Mouse (Mus musculus): ENCODE results near the gene Cbll1. TPM values are rescaled to one million over a fixed set of nuclear protein-coding genes. Genes with fewer than 3 reads are reported as not detected.

Cbll1 gene
- 10.0 and 10.7 TPM in 2 replicates for polyA plus RNA-seq (2012; rRNA removed)

DNA sequence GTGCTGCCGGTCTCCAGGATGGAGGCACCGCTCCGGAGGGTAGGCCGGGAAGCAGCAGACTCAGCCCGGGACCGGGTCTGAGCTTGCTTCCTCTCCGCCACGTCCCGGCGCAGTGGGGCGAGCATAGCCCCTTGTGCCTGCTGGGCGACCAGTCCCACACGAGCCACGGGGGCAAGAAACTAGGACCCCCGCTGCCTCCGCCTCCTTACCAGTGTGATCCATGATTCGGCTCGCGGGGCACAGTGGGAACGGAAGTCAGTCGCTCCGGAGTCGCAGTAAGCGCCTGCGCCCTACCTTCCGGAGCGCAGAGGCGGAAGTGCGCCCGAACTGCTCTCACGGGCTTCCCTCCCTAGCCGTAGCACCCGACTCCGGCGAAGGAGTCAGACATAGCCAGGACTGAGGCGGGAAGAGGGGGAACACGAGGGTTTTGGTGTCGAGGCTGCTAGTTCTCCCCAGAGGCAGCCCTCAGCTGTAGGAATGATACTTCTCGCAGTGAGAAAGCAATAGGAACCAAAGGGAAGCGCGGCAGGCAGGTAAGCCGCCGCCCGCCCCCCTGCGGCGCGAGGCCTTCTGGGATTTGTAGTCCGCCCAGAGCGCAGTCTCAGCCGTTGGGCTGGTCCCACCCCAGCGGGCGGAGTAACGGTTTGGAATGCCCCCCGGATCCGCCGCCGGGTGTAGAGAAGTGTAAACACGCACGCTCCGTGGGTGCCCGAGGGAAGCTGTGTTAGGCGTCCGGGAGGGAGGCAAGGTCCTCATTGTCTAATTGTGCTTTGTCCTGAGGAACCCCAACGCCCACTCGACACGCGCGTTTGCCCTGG lies at the start of gene Cbll1:
Cbll1 (minus strand) TSS at position 303 of the 818 bp plus-strand sequence.
- Histone ChIP-seq H3K4me1 (ENCODE audit: control insufficient read depth, insufficient read depth, low read length) (peaks cover 4% of the 10 kb centered on the region), H3K4me3 (ENCODE audit: insufficient read depth, low read length) (peak within 1 kb of the TSS; percentile 66)
- TF ChIP-seq POLR2A (IDR thresholded peaks at IDR 0.05; ENCODE audit: extremely low read depth, insufficient read depth, low read length) (peak; percentile 85), CTCF (IDR thresholded peaks at IDR 0.05; ENCODE audit: extremely low read depth, insufficient read depth, low read length) (no peak)

DNA sequence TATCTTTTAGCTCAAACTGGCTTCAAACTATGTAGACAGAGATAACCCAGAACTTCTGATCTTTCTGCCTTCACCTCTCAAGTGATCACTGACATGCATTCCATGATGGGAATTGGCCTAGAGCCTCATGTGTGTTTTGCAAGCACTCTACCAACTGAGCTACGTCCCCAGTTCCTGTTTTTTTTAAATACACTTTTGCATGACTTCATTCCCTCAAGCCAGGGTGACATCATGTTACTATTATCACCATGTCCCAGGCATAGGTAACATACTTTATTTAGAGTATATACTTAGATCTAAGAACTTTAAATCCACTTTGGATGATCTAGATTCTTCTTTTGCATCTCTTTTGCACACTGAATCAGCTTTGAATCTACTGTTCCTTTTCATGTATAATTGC lies 46.6 kb upstream of the Cbll1 start:
- H3K4me3 ChIP-seq (ENCODE audit: insufficient read depth, low read length), result no peak overlapping the region
- H3K27ac ChIP-seq (ENCODE audit: insufficient read depth, low read length), result no peak overlapping the region
- no peaks in the 10 kb centered on the region for H3K4me1 ChIP-seq (ENCODE audit: control insufficient read depth, insufficient read depth, low read length)
- TF ChIP-seq CTCF (IDR thresholded peaks at IDR 0.05; ENCODE audit: extremely low read depth, insufficient read depth, low read length), result no peak
- no peak for TF ChIP-seq POLR2A (IDR thresholded peaks at IDR 0.05; ENCODE audit: extremely low read depth, insufficient read depth, low read length)

More for the DNA sequence above, at the start of gene Cbll1:
- H3K27ac ChIP-seq (ENCODE audit: insufficient read depth, low read length), result peak within 1 kb of the TSS; percentile 97

DNA sequence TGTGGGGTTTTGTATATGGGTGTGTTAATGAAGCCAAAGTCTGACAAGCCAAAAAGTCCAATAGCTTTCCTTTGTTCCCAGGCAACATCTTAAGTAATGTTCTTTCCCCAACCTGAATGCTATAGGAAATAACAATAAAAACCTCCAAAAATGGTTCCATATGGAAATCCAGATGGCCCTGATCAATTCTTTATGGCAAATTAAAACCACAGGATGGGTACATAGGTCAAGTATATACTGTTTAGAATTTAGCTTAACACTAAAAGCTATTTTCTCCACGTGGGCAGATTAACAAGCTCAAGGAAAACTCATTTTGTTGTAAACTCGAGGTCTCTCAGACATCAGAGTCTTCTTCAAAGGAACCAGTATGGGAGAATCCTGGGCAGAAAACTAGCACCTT lies 45.8 kb upstream of the Cbll1 start:
- TF ChIP-seq POLR2A (IDR thresholded peaks at IDR 0.05; ENCODE audit: extremely low read depth, insufficient read depth, low read length) (no peak), CTCF (IDR thresholded peaks at IDR 0.05; ENCODE audit: extremely low read depth, insufficient read depth, low read length) (no peak)

DNA sequence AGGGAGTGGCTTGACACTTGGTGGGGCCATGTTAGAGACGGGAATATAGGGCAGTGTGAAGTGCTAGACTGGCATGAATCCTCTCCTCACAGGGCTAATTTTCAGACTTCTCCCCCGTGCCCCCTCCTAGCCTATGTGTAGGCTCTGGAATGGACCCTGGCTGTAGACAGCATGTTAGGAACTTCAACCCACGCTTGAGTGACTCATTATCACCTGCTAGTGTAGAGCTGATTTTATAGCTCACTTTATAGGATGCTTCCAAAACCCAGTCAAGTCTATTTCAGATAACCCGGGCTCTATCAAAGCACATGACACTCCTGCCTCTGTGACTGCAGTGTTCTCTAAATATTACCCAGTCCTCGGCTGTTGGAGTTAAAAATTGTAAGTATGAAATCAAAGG lies 42.1 kb upstream of the Cbll1 start:
- TF ChIP-seq CTCF (IDR thresholded peaks at IDR 0.05; ENCODE audit: extremely low read depth, insufficient read depth, low read length), result no peak
- no peak for TF ChIP-seq POLR2A (IDR thresholded peaks at IDR 0.05; ENCODE audit: extremely low read depth, insufficient read depth, low read length)
- Histone ChIP-seq H3K27ac (ENCODE audit: insufficient read depth, low read length) (no peak overlapping the region), H3K4me3 (ENCODE audit: insufficient read depth, low read length) (no peak overlapping the region), H3K4me1 (ENCODE audit: control insufficient read depth, insufficient read depth, low read length) (no peaks in the 10 kb centered on the region)

More for the DNA sequence above, 45.8 kb upstream of the Cbll1 start:
- Histone ChIP-seq H3K4me1 (ENCODE audit: control insufficient read depth, insufficient read depth, low read length) (no peaks in the 10 kb centered on the region), H3K27ac (ENCODE audit: insufficient read depth, low read length) (no peak overlapping the region), H3K4me3 (ENCODE audit: insufficient read depth, low read length) (no peak overlapping the region)

DNA sequence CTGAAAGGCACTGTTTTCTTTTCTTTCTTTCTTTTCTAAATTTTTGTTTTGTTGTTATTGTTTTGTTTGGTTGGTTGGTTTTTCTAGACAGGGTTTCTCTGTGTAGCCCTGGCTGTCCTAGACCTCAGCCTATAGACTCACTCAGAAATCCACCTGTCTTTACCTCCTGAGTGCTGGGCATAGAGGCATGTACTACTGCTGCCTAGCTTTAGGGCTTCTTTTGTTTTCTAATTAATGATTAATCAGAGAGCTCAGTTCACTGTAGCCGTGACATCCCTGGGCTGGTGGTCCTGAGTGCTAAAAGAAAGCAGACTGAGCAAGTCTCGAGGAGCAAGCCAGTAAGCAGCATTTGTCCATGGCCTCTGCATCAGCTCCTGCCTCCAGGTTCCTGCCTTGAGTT lies 40.4 kb upstream of the Cbll1 start:
- Histone ChIP-seq H3K4me3 (ENCODE audit: insufficient read depth, low read length) (no peak overlapping the region), H3K4me1 (ENCODE audit: control insufficient read depth, insufficient read depth, low read length) (no peaks in the 10 kb centered on the region), H3K27ac (ENCODE audit: insufficient read depth, low read length) (no peak overlapping the region)
- TF ChIP-seq POLR2A (IDR thresholded peaks at IDR 0.05; ENCODE audit: extremely low read depth, insufficient read depth, low read length), result no peak
- TF ChIP-seq CTCF (IDR thresholded peaks at IDR 0.05; ENCODE audit: extremely low read depth, insufficient read depth, low read length), result no peak

DNA sequence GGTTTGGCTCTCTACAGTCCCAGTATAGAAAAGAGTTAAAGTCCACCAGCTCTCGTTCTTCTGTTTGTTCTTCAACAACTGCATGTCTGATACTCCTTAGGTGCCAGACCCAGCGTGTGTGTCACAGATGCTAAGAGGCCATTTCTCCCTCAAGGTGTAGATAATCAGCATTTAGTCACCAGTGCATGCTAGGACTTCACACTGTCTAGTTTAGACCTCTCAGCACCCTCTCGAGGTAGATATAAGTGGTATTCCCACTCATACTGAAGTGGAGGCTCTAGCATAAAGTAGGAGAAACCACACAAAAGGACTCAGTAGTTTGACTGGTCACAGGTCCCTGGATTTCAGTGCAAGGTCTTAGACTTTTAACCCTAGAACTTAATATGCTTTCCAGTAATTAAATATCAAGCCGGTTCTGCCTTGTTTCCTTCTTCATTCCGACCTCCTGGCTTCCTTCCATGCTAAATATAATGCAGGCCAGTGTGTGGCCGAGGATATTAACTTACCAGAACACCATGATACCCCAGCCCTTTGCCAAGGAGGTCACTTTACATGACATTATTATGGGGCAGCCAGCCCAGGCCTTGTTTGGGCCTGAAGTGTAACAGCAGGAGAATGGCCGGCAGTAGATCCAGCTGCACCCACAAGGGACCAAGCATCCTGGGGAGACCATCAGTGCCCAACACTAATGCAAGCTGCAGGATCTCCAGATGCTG lies 38.3 kb upstream of the Cbll1 start:
- no peak overlapping the region for H3K27ac ChIP-seq (ENCODE audit: insufficient read depth, low read length)
- H3K4me3 ChIP-seq (ENCODE audit: insufficient read depth, low read length), result no peak overlapping the region
- no peak for TF ChIP-seq POLR2A (IDR thresholded peaks at IDR 0.05; ENCODE audit: extremely low read depth, insufficient read depth, low read length)
- no peak for TF ChIP-seq CTCF (IDR thresholded peaks at IDR 0.05; ENCODE audit: extremely low read depth, insufficient read depth, low read length)
- no peaks in the 10 kb centered on the region for H3K4me1 ChIP-seq (ENCODE audit: control insufficient read depth, insufficient read depth, low read length)

DNA sequence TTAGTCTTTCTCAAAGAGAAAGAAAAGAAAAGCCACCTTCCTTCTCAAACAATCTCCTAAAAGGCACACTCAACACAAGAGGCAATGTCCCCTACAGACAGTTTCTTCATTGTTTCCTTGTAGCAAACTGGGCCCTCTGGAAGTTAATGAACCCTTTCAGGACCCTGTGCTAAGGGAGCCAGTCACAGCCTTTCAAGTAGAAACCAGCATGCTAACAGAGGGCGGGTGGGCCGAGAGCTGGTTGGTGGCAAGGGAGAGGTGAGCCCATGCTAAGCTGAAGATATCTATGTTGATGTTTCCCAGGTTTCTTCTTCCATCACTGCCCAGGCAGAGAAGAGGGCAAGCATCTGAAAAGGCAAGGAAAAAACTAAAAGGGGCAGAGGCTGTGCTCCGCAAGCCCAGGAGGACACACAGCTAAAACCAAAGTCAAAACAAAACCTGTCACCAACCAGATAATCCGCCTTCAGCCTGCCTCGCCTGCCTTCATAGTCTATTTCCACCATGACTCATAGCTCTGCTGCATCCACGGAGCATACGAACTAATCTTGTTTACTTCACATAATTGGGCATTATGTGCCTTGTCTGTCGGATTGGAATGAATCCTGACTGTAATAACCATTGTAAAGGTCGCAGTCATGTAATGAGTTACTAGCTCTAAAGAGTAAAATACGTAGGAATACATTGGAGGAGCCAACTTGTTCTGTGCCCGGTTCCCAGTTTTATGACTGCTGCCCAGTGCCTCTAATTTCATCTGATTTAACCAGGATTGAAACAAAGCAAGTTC lies 34.8 kb upstream of the Cbll1 start:
- no peaks in the 10 kb centered on the region for H3K4me1 ChIP-seq (ENCODE audit: control insufficient read depth, insufficient read depth, low read length)
- TF ChIP-seq CTCF (IDR thresholded peaks at IDR 0.05; ENCODE audit: extremely low read depth, insufficient read depth, low read length) (no peak), POLR2A (IDR thresholded peaks at IDR 0.05; ENCODE audit: extremely low read depth, insufficient read depth, low read length) (no peak)
- no peak overlapping the region for H3K27ac ChIP-seq (ENCODE audit: insufficient read depth, low read length)
- no peak overlapping the region for H3K4me3 ChIP-seq (ENCODE audit: insufficient read depth, low read length)

DNA sequence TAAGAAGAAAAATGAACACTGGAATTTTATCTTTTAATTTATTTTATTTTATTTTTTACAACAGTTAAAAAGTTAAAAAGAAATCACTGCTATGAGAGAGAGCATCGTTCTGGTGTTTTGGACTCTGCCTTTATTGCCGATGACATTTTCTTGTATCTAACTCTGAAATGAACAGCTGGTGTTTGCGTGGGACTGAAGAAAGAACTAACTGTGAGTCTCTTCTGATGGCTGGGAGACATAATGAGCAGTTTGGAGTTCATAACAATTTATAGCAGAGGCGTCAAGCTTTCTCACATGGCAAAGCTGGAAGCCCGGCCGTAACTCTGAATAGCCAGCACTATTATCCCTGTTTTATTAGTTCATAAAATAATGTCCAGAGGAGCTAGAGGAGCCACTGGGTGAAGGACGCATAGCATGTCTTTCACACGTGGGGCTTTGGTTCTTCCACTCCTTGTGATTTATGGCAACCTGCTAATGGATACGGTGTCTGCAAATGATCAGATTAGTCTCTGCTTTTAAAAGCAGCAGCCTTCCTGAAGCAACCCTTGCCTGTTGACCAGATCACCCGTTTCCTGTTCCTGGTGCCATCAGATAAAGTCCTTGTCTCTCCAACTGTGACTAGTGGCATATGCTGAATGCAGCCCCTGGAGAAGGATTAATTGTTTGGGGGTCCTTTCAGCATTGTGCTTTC lies 33.9 kb upstream of the Cbll1 start:
- H3K4me3 ChIP-seq (ENCODE audit: insufficient read depth, low read length), result no peak overlapping the region
- TF ChIP-seq POLR2A (IDR thresholded peaks at IDR 0.05; ENCODE audit: extremely low read depth, insufficient read depth, low read length) (no peak), CTCF (IDR thresholded peaks at IDR 0.05; ENCODE audit: extremely low read depth, insufficient read depth, low read length) (no peak)
- H3K27ac ChIP-seq (ENCODE audit: insufficient read depth, low read length), result peak overlapping the region; percentile 42
- H3K4me1 ChIP-seq (ENCODE audit: control insufficient read depth, insufficient read depth, low read length), result no peaks in the 10 kb centered on the region

DNA sequence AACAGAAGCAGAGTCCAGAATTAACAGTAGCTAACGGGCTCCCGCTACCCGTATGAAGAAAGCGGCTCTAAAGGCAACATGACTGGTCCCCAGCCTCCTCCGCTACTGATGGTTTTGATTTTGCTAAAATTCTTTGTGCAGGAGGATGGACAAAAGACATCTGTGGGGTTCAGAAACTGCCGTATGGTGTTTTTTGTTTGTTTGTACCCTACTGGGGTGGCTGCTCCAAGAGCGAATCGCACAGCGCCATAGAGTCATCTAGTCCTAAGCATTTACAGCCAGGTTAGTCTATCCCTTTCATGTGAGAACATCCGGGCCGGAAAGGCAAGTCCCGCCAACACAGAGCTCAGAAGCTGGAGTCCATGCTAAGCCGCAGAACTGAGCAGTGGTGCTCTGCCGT lies 32.6 kb upstream of the Cbll1 start:
- Histone ChIP-seq H3K4me3 (ENCODE audit: insufficient read depth, low read length) (no peak overlapping the region), H3K27ac (ENCODE audit: insufficient read depth, low read length) (no peak overlapping the region)
- TF ChIP-seq CTCF (IDR thresholded peaks at IDR 0.05; ENCODE audit: extremely low read depth, insufficient read depth, low read length) (no peak), POLR2A (IDR thresholded peaks at IDR 0.05; ENCODE audit: extremely low read depth, insufficient read depth, low read length) (no peak)

More for the DNA sequence above, 32.6 kb upstream of the Cbll1 start:
- H3K4me1 ChIP-seq (ENCODE audit: control insufficient read depth, insufficient read depth, low read length), result no peaks in the 10 kb centered on the region; the same call in 1 of the 2 replicates
